Mouse (Mus musculus) ES-E14 (cell line): ENCODE measurements around the gene Slc2a4.

Source experiments
- CHD2 ChIP-seq: IDR thresholded peaks from 2 replicates; pipeline ENCODE4 v1.6.1; 2014; ENCODE audit warnings: mild to moderate bottlenecking, low read depth, low read length, inconsistent platforms
- ZNF384 ChIP-seq: IDR thresholded peaks from 2 replicates; pipeline ENCODE4 v1.6.1; 2012; ENCODE audit warnings: low read depth, low read length, inconsistent platforms

DNA sequence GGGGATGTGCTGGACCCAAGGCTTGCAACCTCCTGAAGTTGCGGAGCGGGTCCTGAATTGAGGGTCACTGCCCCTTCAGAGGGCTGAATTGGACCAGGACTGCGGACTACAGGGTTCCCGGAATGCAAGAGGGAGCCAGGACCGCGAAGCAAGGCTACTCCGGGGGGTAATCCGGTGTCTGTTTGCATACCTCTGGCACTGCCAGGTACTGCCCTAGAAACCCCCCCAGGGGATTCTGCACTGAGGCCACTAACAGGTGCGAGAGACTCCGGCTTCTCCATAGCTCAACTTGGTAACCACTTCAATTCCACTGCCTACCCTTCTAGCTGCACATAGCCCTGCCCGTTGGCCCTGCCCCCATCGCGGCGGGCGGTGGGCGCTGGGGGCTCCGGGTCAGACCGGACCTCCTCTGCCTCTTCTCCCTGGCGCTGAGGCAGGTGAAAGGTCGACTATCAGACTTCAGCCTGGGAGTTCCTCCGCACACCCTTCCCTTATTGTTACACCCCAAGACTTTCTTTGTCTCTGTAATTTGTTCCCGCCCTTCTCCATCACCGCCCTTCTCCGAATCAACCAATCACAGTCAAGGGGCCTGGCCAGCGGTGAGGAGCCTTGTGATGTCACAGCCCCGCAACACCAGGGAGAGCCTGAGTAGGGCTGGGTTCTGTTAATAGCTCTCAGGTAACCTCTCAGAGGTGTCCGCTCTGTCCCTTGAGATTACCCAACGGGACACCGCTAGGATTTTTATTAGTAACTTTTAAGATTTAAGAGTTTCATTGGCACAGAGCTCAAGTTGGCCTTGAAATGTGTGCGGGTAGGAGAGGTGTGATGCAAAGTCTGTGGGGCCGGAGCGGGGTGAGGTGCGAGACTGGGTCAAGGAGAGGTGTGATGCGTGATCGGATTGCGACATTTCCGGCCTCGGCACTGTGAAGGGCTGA is 47.2 kb downstream of the Slc2a4 start, which contains the start of the genes 2810408A11Rik and Neurl4:
- no peak for TF ChIP-seq ZNF384
- TF ChIP-seq CHD2 = peak; percentile 70; the same call in 1 of the 2 replicates
